Mouse (Mus musculus) midbrain, embryonic 14.5 days (tissue): Measurements from ENCODE around the gene Kcnh5. TPM values are rescaled to one million over a fixed set of nuclear protein-coding genes. Genes with fewer than 3 reads are reported as not detected.

Experiments
- ATAC-seq: fragments of 200-750 bp; cut with Nextera tagmentation; 2 replicates; pipeline ENCODE4 v1.8.0; 2017; ENCODE audit warnings: moderate number of reproducible peaks, moderate library complexity; ENCODE audit not compliant: low FRiP score, low TSS enrichment
- DNase-seq: peaks from one replicate; pipeline ENCODE4 v3.0.0-alpha.2; 2015
- H3K27ac ChIP-seq: fragments of 300-500 bp; sonication (generic); replicated peaks from 2 replicates; pipeline ENCODE4 v1.5.1; 2014; ENCODE audit warnings: mild to moderate bottlenecking, low read depth, low read length, moderate library complexity
- H3K27me3 ChIP-seq: fragments of 300-500 bp; sonication (generic); 2 replicates; pipeline ENCODE4 v1.6.1; 2014; ENCODE audit warnings: low read length, control low read depth, mixed read lengths; ENCODE audit not compliant: control insufficient read depth, insufficient read depth
- H3K36me3 ChIP-seq: fragments of 300-500 bp; sonication (generic); 2 replicates; pipeline ENCODE4 v1.6.1; 2014; ENCODE audit warnings: low read length, control low read depth; ENCODE audit not compliant: control insufficient read depth, insufficient read depth
- H3K4me1 ChIP-seq: fragments of 300-500 bp; sonication (generic); 2 replicates; pipeline ENCODE4 v1.6.1; 2014; ENCODE audit warnings: mild to moderate bottlenecking, antibody characterized with exemption, low read length, control low read depth; ENCODE audit not compliant: control insufficient read depth, insufficient read depth
- H3K4me2 ChIP-seq: fragments of 300-500 bp; sonication (generic); 2 replicates; pipeline ENCODE4 v1.6.1; 2014; ENCODE audit warnings: mild to moderate bottlenecking, low read length, moderate library complexity
- H3K4me3 ChIP-seq: fragments of 300-500 bp; sonication (generic); replicated peaks from 2 replicates; pipeline ENCODE4 v1.5.1; 2014; ENCODE audit warnings: low read depth, low read length
- H3K9ac ChIP-seq: fragments of 300-500 bp; sonication (generic); replicated peaks from 2 replicates; pipeline ENCODE4 v1.6.1; 2014; ENCODE audit warnings: mild to moderate bottlenecking, low read length, moderate library complexity
- H3K9me3 ChIP-seq: fragments of 300-500 bp; sonication (generic); 2 replicates; pipeline ENCODE4 v1.6.1; 2016; ENCODE audit warnings: low read length, control low read depth, mixed read lengths; ENCODE audit not compliant: control insufficient read depth
- WGBS: fragments of 180-500 bp; shearing (Covaris S2); extraction: QIAGEN DNeasy Blood & Tissue Kit; methylation state at CpG from one replicate; pipeline ENCODE4 v1.1.7; 2014; 5-methylcytosine and 5-hydroxymethylcytosine counted together
- polyA plus RNA-seq: library from polyadenylated mRNA; unstranded; fragments of >200 nt; fragmentation: Nextera tagmentation; extraction: Ambion mirVana; gene quantifications from 2 replicates; pipeline ENCODE4 v1.2.1, GENCODE M21; 2014

Gene Kcnh5
- polyA plus RNA-seq, 1 experiment from 2014 or later = 2.5 TPM

DNA sequence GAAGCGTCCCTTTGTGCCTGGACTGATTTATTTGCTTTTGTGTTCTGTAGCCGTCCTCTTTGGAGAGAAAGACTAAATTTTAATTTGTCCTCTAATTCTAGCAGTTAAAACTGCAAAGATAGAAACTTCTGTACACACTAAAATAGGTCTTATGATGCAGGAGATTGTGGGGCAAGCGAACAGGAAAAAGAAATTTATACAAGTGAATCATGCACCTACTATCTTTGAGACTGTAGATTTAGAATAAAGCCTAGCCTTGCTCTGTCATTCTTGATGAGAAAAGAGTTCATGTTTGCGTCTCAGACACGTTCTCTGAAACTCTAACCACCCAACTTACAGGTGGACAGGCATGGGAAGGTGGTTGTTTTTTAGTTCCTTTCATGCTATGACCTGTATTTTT, 140.4 kb downstream of the Kcnh5 start:
- WGBS = 84% methylated on average over 5 of the region's 5 CpGs
- no peak for DNase-seq

DNA sequence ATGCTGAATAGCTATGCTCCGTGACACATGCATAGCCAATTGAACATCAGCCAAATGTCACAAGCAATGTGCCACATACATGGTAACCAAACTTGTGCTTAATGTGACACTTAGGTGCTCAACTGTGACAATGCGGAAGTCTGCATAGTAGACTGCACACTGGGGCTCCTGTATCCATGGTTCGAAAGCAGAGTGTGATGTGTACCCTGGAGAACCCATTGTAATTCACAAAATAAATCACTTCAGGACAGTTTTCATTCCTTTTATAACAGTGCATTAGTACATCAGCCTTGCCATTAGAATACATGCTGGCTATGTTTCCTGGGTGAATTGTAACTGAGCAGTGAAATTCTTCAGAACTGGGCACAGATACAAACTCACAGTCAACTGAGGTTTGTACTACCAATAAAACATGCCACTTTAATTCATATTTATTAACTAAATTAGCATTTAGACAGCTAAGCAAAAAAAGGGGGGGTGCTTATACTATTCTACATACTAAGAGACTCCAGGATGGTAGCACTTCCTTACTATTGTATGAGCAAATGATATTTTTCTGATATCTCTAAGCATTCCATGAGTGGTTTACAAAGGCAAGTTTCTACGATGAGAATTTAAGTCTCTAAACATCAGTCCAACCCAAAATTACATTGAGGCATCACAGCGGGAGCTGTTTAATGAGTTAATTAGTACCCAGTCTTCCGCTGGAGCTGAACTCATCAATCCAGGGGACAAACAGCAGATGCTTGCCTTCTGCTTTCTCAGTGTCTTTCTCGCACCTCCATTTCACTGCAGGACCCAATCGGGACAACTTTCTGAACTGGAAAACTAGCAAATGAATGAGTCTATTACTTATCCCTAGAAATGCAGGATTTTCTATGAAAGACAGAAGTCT, 144.9 kb downstream of the Kcnh5 start:
- no peaks in the 10 kb centered on the region for H3K27me3 ChIP-seq
- no peak overlapping the region for H3K9ac ChIP-seq
- 0 out of 2 replicates have a peak, but pooled peaks cover 5% of the 10 kb centered on the region for H3K9me3 ChIP-seq
- no peaks in the 10 kb centered on the region for H3K4me1 ChIP-seq
- no peaks in the 10 kb centered on the region for H3K36me3 ChIP-seq
- 87% methylated on average over 8 of the region's 8 CpGs for WGBS
- DNase-seq (no peak), ATAC-seq (no peak)
- no peak overlapping the region for H3K27ac ChIP-seq
- H3K4me2 ChIP-seq = no peak overlapping the region
- no peak overlapping the region for H3K4me3 ChIP-seq

More for the DNA sequence above, 140.4 kb downstream of the Kcnh5 start:
- no peak for ATAC-seq
- Histone ChIP-seq H3K9me3 (no peaks in the 10 kb centered on the region), H3K36me3 (no peaks in the 10 kb centered on the region), H3K9ac (no peak overlapping the region), H3K27me3 (no peaks in the 10 kb centered on the region), H3K27ac (no peak overlapping the region), H3K4me2 (no peak overlapping the region), H3K4me1 (no peaks in the 10 kb centered on the region), H3K4me3 (no peak overlapping the region)

DNA sequence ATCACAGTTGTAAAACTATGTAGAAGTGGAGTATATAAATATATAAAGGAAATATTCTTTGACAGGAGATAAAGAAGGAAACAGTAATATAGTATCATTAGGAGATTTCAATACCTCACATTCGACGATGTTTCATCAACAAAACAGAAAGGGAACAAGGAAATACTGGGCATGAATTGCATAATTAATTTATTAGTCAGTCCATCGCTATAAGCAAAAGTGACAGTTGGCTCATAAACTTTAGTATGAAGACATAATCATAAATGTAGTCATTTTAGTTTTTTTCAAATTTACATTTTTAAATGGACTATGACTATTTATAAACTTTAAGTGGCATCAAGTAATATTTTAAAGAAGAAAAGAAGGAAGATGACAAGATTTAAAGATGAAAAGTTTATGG, 205.9 kb downstream of the Kcnh5 start:
- 91% methylated on average over 3 of the region's 3 CpGs for WGBS

DNA sequence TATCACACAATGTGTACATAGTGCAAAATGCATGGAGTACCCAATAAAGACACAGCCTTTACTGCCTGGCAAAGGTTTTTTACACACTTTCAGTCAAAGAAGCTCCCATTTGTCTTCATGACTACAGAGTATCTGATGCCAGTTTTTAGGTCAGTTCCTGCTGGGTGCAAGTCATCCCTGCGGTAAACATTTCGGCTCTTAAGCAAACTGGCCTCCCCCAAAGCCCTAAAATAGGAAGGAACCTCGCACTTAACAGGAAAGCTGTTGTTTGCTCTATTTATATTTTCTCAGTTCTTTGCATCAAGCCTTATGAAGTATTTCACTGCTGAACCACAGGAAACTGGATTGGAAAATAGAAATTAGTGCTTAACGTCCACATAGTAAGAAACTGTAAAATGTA, 207.7 kb downstream of the Kcnh5 start:
- no peak for DNase-seq
- Histone ChIP-seq H3K9ac (no peak overlapping the region), H3K4me2 (no peak overlapping the region), H3K36me3 (no peaks in the 10 kb centered on the region), H3K27ac (no peak overlapping the region), H3K4me1 (no peaks in the 10 kb centered on the region), H3K4me3 (no peak overlapping the region), H3K27me3 (no peaks in the 10 kb centered on the region), H3K9me3 (no peaks in the 10 kb centered on the region)
- 90% methylated on average over 4 of the region's 4 CpGs for WGBS
- no peak for ATAC-seq

More for the DNA sequence above, 205.9 kb downstream of the Kcnh5 start:
- Histone ChIP-seq H3K4me3 (no peak overlapping the region), H3K4me1 (no peaks in the 10 kb centered on the region), H3K9me3 (no peaks in the 10 kb centered on the region), H3K4me2 (no peak overlapping the region), H3K9ac (no peak overlapping the region), H3K27ac (no peak overlapping the region), H3K27me3 (no peaks in the 10 kb centered on the region), H3K36me3 (no peaks in the 10 kb centered on the region)
- ATAC-seq (no peak), DNase-seq (no peak)

DNA sequence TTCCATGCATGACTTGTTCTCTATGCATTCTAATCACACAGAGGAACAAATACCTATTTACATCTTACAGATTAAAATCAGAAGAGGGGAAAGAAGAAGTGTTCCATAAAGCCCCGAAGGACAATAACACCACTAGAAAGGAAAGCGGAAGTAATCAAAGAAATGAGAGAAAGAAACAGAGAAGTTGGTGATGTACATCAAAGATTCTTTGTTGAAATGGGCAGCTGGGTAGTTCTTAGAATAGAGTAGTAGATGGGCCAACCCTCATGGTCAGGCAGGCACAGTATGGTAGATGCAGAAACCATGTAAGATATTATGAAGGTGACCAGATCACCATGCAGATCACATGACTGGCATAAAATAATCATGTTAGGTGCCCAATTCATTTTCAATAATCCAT, 210.9 kb downstream of the Kcnh5 start:
- Histone ChIP-seq H3K4me1 (no peaks in the 10 kb centered on the region), H3K36me3 (no peaks in the 10 kb centered on the region), H3K27me3 (no peaks in the 10 kb centered on the region), H3K9ac (no peak overlapping the region), H3K9me3 (no peaks in the 10 kb centered on the region), H3K4me3 (no peak overlapping the region), H3K27ac (no peak overlapping the region), H3K4me2 (no peak overlapping the region)
- ATAC-seq (no peak), DNase-seq (no peak)
- 22% methylated on average over 2 of the region's 2 CpGs for WGBS

DNA sequence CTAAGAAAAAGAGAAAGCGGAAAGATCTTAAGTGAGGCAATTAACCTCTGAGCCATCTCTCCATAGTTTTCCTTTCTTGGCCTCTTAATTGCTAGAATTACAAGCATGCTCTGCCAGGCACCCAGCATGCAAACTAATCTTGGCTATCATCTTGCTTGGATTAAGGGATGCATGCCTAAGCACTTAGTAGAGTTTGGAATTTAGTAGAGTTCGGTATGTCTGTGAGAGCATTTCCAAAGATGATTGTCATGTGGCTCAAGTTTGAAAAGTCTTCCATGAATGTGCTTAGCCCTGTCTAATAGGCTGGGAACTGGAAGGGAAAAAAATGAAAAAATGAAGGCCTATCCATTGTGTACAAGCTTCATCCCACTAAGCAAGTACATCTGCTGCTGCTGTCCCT, 224.5 kb downstream of the Kcnh5 start:
- Histone ChIP-seq H3K27ac (no peak overlapping the region), H3K4me2 (no peak overlapping the region), H3K27me3 (no peaks in the 10 kb centered on the region), H3K4me1 (0 out of 2 replicates have a peak, but pooled peaks cover 7% of the 10 kb centered on the region), H3K36me3 (no peaks in the 10 kb centered on the region), H3K4me3 (no peak overlapping the region), H3K9me3 (no peaks in the 10 kb centered on the region), H3K9ac (no peak overlapping the region)
- ATAC-seq (no peak), DNase-seq (no peak)
- WGBS = 78% methylated on average over 2 of the region's 2 CpGs

DNA sequence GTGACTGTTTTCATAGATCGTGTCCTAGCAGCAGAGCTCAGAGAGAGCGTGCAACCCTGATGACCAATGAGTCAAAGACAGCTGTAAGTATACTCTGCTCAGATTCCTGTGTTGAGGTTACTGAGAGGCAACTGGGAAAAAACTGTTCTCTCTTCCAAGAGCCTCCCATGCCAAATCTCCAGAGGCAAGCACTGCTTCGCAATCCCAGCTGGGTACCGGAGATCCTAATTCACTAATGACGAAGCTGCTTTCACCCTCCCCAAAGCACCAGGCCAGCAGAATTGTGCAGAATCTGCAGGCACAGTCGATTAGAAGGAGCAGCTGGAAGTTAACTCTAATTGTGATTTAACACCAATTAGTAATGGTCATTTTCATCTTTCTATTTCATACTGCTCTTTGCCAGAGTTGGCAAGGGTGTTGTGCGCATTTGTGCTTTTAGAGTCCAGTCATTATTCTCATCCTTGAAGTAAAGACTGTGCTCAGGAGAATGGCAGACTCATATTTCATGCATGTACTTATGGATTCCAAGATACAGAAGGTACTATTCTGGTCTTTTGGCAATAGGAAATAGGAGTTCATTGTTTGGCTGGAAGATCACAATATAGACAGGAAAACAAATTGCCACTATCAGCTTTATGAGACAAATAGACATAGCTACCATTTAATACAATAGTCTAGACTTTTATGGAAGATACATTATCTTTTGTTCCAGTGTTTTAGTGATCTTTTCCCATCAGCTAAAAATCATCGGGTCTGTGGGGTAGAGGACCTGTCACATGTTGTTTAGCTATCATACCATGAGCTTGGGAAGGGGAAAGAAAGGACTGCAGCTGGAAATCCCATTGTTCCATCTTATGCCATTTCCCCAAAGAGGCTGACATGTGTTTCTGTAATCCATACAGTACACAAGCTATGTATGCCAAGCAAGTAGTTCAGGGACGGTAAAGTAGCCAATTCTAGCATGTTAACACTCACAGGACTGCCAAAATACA, 225.7 kb downstream of the Kcnh5 start:
- no peaks in the 10 kb centered on the region for H3K9me3 ChIP-seq
- 0 out of 2 replicates have a peak, but pooled peaks cover 7% of the 10 kb centered on the region for H3K4me1 ChIP-seq
- no peak overlapping the region for H3K4me2 ChIP-seq
- no peak overlapping the region for H3K27ac ChIP-seq
- DNase-seq (peak; percentile 61), ATAC-seq (peak; percentile 69)
- H3K27me3 ChIP-seq = no peaks in the 10 kb centered on the region
- H3K4me3 ChIP-seq = no peak overlapping the region
- H3K36me3 ChIP-seq = no peaks in the 10 kb centered on the region
- no peak overlapping the region for H3K9ac ChIP-seq
- WGBS = 38% methylated on average over 9 of the region's 9 CpGs

DNA sequence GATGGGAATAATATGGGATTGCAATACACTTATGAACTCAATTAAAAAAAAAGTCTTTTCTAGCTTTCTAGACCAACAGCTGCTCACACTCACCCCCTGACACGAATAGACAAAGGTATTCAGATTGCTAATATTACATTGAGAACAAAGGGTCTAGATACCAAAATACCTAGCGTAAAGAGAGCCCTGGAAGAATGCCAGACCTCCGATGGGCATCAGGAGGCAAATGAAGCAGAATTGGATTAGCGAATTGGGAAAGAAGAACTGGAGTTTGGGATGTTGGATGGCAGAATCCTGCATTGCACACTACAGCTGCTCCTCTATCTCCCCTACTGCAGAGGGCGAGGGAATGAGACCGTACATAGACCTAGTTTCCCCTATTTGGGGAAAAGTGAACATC, 275.8 kb downstream of the Kcnh5 start:
- DNase-seq = no peak
- H3K27me3 ChIP-seq = no peaks in the 10 kb centered on the region
- no peak for ATAC-seq
- WGBS = 78% methylated on average over 6 of the region's 6 CpGs
- no peak overlapping the region for H3K9ac ChIP-seq
- no peaks in the 10 kb centered on the region for H3K36me3 ChIP-seq
- no peaks in the 10 kb centered on the region for H3K4me1 ChIP-seq
- H3K4me2 ChIP-seq = no peak overlapping the region
- no peak overlapping the region for H3K4me3 ChIP-seq
- H3K27ac ChIP-seq = no peak overlapping the region
- no peaks in the 10 kb centered on the region for H3K9me3 ChIP-seq
